Mouse (Mus musculus) neural tube, embryonic 12.5 days (tissue): ENCODE data around the gene Gbp9. TPM values are rescaled to one million over a fixed set of nuclear protein-coding genes. Genes with fewer than 3 reads are reported as not detected.
"Not testable (repeated sequence)": the region's sequence is repeated elsewhere in the genome, so short reads cannot be mapped to it uniquely, and the experiment has no call there.

Experiments
- ATAC-seq: fragments of 200-750 bp; cut with Nextera tagmentation; 2 replicates; pipeline ENCODE4 v1.8.0; 2017; ENCODE audit warnings: low read depth, mild to moderate bottlenecking, moderate TSS enrichment, moderate library complexity; ENCODE audit not compliant: low FRiP score
- H3K27ac ChIP-seq: fragments of 300-500 bp; sonication (generic); 2 replicates; pipeline ENCODE4 v1.5.1; 2016
- H3K27me3 ChIP-seq: fragments of 300-500 bp; sonication (generic); replicated peaks from 2 replicates; pipeline ENCODE4 v1.6.1; 2016; ENCODE audit warnings: mild to moderate bottlenecking
- H3K36me3 ChIP-seq: fragments of 300-500 bp; sonication (generic); 2 replicates; pipeline ENCODE4 v1.6.1; 2016; ENCODE audit warnings: mild to moderate bottlenecking
- H3K4me1 ChIP-seq: fragments of 300-500 bp; sonication (generic); 2 replicates; pipeline ENCODE4 v1.6.1; 2016
- H3K4me2 ChIP-seq: fragments of 300-500 bp; sonication (generic); replicated peaks from 2 replicates; pipeline ENCODE4 v1.6.1; 2016; ENCODE audit warnings: mild to moderate bottlenecking
- H3K4me3 ChIP-seq: fragments of 300-500 bp; sonication (generic); 2 replicates; pipeline ENCODE4 v1.5.1; 2016
- H3K9ac ChIP-seq: fragments of 300-500 bp; sonication (generic); 2 replicates; pipeline ENCODE4 v1.6.1; 2016; ENCODE audit warnings: mild to moderate bottlenecking
- H3K9me3 ChIP-seq: fragments of 300-500 bp; sonication (generic); 2 replicates; pipeline ENCODE4 v1.6.1; 2016; ENCODE audit warnings: mild to moderate bottlenecking
- WGBS: fragments of 180-500 bp; shearing (Covaris S2); methylation state at CpG from one replicate; pipeline ENCODE4 v1.1.7; 2016; 5-methylcytosine and 5-hydroxymethylcytosine counted together
- polyA plus RNA-seq: library from polyadenylated mRNA; unstranded; fragments of >200 nt; fragmentation: Nextera tagmentation; extraction: Ambion mirVana; gene quantifications from 2 replicates; pipeline ENCODE4 v1.2.1, GENCODE M21; 2016

Gbp9 gene
- polyA plus RNA-seq: 0.84 and 1.0 TPM in 2 replicates

DNA sequence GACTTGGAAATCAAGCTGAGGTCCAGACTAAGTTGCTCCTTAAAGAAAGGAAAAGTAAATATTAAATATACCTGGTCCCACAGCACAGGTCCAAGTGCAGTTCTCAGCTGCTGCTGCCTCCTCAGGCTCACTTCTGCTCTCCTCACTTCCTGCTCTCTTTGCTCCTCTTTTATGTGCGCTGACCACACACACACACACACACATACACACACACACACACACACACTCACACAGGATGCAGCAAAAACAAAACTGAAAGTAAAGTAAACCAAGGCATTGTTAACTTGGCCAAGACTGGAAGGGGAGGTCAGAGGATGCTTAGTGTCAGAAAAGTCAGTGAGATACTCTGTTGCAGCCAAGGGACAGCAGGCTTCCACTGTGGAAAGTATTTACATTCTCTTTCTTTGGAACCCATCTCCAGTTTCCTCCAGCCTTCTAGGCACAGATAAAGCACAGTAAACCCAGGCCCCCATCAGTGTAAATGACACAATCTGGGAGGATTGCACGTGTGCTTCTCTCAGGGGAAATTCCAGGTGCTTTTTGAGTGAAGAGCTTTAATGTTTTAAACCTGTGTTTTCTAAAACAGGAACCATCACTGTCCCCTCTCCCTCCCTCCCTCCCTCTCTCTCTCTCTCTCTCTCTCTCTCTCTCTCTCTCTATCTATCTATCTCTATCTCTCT, at the start of gene Gbp9, which contains the start of the genes Gbp8 and Gbp4:
TSS of gene Gbp9 (minus strand) at position 131 of the 680 bp plus-strand sequence.
TSS of gene Gbp8 (minus strand) at position 132 of the 680 bp plus-strand sequence.
TSS of gene Gbp4 (minus strand) at position 178 of the 680 bp plus-strand sequence.
- not testable (repeated sequence) for H3K27me3 ChIP-seq, H3K4me2 ChIP-seq, H3K4me1 ChIP-seq, H3K9ac ChIP-seq, H3K36me3 ChIP-seq, ATAC-seq, H3K27ac ChIP-seq, H3K9me3 ChIP-seq, H3K4me3 ChIP-seq
- WGBS: 30% methylated on average over 2 of the region's 2 CpGs

DNA sequence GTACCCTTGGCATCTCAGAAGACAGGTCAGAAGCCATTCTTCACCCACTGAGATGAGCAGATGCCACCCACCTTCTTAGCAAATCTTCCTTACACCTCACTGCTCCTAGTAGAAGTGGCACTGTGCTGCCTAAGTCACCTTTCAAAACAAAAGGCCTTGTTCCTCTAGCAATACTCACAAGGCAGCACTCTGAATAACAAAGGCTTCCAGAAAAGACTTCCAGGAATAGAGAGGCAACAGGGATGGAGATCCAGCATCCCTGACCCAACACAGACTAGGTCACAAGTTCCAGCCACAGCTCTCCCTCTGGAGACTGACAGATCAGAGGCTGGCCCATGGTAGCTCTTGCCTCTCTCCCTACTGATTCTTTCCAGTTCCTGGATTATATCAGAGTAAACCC, 42.1 kb upstream of the Gbp9 start:
- Histone ChIP-seq H3K9me3 (no peaks in the 10 kb centered on the region), H3K27me3 (no peaks in the 10 kb centered on the region), H3K27ac (no peak overlapping the region), H3K9ac (no peak overlapping the region), H3K4me3 (no peak overlapping the region), H3K4me2 (no peak overlapping the region), H3K36me3 (no peaks in the 10 kb centered on the region), H3K4me1 (no peaks in the 10 kb centered on the region)
- no peak for ATAC-seq

DNA sequence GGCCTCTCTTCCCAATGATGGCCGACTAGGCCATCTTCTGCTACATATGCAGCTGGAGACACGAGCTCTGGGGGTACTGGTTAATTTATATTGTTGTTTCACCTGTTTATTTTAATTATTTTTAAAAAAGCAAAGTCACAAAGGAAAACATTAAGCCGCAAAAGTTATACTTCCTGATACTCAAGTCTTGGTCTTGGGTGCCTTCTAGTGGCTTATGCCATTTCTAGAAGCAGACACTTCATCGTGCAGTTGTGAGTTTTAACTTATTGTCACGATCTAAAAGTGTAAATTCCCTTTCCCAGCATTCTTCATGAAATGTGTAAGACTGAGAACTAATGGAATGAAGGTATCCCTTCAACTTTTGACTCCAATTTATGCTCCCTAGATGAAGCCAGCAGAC, 17.2 kb upstream of the Gbp9 start:
- Histone ChIP-seq H3K36me3 (no peaks in the 10 kb centered on the region), H3K4me1 (no peaks in the 10 kb centered on the region), H3K27ac (no peak overlapping the region), H3K9me3 (no peaks in the 10 kb centered on the region), H3K9ac (no peak overlapping the region), H3K27me3 (no peaks in the 10 kb centered on the region), H3K4me2 (no peak overlapping the region), H3K4me3 (no peak overlapping the region)
- ATAC-seq: no peak
- 86% methylated on average over 5 of the region's 5 CpGs for WGBS

DNA sequence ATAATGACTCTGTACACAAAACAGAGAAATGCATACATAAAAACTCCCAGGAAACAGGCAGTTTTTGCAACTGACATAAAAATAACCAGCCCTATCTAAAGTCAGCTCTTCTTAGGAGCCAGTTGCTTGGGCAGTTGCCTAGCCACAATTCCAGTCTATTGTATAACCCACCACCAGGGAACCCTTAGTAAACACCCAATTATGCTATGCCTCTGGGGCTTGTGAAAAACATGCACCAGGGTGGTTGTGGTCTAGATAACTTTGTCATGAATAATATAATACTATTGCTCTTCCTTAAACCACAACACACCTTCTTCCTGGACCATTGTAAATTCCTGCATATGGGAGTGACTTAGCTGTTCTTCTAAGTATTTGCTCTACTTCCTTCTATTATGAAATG, 14.7 kb upstream of the Gbp9 start:
- Histone ChIP-seq H3K9me3 (no peaks in the 10 kb centered on the region), H3K4me3 (no peak overlapping the region), H3K36me3 (no peaks in the 10 kb centered on the region), H3K4me1 (no peaks in the 10 kb centered on the region), H3K9ac (no peak overlapping the region), H3K27ac (no peak overlapping the region), H3K27me3 (no peaks in the 10 kb centered on the region), H3K4me2 (no peak overlapping the region)
- ATAC-seq: no peak

DNA sequence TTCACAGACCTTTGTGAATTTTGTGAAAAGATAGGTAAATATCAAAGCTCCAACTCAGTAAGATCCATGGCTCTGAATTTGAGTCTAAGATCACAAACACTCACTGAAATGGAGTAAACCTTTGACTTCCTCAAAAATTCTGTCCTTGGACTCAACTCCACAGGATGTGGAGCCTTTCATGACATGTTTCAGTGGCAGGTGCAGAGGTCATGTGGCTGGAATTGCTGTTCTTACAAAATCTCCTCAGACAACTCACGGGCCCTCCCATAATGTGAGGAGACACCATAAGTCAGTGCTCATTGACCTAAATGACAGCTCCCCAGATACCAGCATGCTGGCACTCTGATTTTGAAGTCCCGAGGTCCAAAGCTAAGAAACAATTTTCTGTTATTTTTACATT, 8.7 kb upstream of the Gbp9 start:
- not testable (repeated sequence) for H3K9me3 ChIP-seq, H3K4me3 ChIP-seq, H3K27ac ChIP-seq, H3K27me3 ChIP-seq, H3K9ac ChIP-seq, ATAC-seq, H3K4me2 ChIP-seq, H3K4me1 ChIP-seq, H3K36me3 ChIP-seq
- 68% methylated on average over 2 of the region's 2 CpGs for WGBS

DNA sequence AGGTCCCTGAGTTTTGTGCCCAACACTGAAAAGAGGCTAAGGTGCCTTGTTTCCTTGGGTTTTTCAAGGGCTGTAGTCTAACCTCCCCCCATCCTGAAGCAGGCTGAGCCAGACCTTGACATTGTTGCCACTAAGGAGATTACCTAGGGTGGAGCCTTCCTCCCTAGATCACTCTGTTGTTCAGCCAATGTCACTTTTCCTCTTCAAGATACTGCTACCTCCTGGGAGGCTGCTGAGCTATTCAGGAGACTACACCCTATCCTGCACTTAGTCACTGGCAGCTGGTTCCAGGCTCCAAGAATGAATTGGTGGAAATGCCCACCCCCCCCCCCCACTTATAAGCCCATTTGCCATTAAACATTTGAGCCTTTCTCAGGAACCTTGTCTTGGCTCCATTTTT, 7.1 kb upstream of the Gbp9 start:
- ATAC-seq: no peak
- Histone ChIP-seq H3K36me3 (no peaks in the 10 kb centered on the region), H3K27ac (no peak overlapping the region), H3K27me3 (no peaks in the 10 kb centered on the region), H3K4me1 (no peaks in the 10 kb centered on the region), H3K9ac (no peak overlapping the region), H3K9me3 (no peaks in the 10 kb centered on the region), H3K4me2 (no peak overlapping the region), H3K4me3 (no peak overlapping the region)

DNA sequence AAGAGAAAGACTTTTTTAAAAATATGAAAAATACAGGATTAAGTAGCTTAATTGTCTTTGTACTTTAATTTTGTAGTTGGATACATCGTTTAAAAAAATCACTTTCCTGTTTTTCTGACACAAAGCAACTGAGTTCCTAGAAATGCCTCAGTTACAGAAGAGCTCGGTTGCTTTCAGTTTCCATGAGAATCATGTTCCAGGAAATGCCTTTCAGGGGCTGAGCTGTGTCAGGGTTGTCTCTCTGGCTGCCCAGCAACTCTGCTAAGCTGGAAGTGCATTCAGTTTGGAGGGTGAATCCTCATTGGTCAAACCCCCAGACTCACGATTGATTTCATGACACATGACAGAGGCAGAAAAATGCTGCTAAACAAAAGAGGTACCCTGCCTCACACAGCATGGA, 6.4 kb upstream of the Gbp9 start:
- 68% methylated on average over 3 of the region's 3 CpGs for WGBS
- not testable (repeated sequence) for H3K4me1 ChIP-seq, ATAC-seq, H3K27ac ChIP-seq, H3K9ac ChIP-seq, H3K27me3 ChIP-seq, H3K4me3 ChIP-seq, H3K4me2 ChIP-seq, H3K36me3 ChIP-seq, H3K9me3 ChIP-seq

DNA sequence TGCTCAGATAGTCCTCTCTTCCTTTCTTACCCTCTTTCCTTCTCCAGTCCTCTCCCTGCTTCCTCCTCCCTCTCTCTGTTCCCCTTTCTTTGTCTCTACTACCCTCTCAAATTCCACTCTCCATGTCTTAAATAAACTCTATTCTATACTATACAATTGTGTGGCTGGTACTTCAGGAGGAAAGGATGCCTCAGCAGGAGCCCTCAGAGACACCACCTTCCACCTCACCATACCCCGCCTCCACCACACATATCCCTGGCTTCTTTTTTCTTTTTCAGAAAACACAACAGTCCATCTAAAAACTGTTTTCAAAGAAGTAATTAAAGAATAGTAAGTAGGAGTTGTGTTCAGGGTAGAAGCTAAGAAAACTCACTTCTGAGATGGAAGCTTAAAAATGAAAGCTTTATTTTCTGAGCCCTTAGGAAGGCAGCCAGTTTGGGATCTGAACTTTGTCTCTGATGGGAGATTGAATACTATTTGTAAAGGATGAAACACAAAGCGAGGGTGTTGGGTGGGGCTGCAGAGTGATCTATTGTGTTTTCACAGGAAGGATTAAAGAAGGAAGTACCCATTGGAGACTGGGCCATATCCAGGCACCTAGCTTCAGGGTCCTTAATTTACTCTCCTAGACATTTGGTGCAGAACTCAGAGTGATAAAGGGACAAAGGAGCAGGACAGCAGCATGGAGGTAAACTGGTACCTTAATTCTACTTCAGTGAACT, 911 bp upstream of the Gbp9 start:
- not testable (repeated sequence) for H3K4me1 ChIP-seq, H3K9me3 ChIP-seq, H3K4me2 ChIP-seq, H3K27me3 ChIP-seq, H3K4me3 ChIP-seq, H3K9ac ChIP-seq, H3K27ac ChIP-seq, H3K36me3 ChIP-seq, ATAC-seq
- WGBS: 58% methylated on average over 2 of the region's 2 CpGs

DNA sequence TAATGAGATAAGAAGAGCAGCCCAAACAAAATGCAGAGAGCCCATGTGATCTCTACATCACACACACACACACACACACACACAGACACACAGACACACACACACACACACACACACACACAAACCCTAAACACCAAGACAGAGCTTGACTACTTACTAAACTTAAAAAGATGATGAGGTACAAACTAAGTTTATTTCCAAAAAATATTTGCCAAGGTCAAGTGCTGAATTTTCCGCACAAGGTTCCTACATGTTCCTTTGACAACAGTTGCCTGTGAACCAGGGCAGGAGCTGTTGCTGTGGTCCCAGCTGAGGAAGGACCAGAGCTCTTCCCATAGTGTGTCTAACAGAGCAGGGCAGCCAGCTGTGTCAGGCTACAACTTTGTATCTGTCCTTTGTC, 433 bp downstream of the Gbp9 start:
- Histone ChIP-seq H3K27me3 (no peaks in the 10 kb centered on the region), H3K4me1 (no peaks in the 10 kb centered on the region), H3K4me3 (no peak overlapping the region), H3K9ac (no peak overlapping the region), H3K9me3 (no peaks in the 10 kb centered on the region), H3K4me2 (no peak overlapping the region), H3K27ac (no peak overlapping the region), H3K36me3 (no peaks in the 10 kb centered on the region)
- 94% methylated on average over 1 of the region's 1 CpGs for WGBS
- ATAC-seq: no peak

DNA sequence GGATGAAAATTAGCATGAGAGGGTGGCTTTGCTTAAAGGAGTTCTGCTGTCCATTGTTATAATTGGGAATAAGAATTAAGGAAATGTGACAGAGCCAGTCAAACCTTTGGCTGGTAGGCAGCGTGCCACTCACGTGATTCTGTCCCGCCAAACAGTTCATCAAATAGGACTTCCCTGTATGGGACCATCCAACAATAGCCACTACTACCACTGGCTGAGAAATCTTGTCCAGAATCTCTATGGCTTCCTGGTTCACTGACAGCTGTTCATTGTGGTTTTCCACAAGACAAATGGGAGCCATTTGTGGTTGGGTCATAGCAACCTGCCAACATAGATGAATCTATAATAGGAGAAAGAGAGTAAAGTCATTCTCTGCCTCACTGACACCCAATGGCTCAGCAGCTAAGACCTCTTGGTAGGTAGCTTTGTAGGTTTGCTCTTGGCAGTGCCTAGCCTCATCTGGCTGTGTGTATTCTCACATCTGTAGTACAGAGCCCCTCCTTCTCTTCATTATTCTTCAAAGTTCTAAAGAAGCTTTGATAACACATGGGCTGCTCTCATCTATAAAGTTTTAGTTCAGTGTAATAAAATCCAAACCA, 2.5 kb downstream of the Gbp9 start:
- not testable (repeated sequence) for H3K27ac ChIP-seq, H3K9me3 ChIP-seq, H3K4me1 ChIP-seq, H3K27me3 ChIP-seq, ATAC-seq, H3K4me3 ChIP-seq, H3K36me3 ChIP-seq, H3K9ac ChIP-seq, H3K4me2 ChIP-seq
- 80% methylated on average over 3 of the region's 3 CpGs for WGBS

DNA sequence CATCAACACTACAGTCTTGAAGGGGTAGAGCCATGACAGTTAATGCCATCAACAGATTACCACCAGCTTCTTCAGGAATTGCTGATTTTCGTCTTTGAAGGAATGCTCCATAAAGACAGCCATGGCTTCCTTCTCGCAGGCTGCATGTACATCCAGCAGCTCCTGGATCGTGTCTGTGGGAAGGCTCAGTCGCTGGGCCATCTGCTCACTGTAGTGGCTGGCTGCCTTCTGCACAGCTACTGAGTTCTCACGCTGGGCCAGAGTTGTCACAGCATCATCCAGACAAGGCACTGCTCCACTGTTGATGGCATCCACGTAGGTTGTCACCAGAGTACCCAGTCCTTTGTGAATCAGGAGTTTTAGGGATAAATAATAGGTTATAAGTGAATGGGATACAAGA, 17.6 kb downstream of the Gbp9 start:
- not testable (repeated sequence) for H3K4me3 ChIP-seq
- WGBS: 85% methylated on average over 6 of the region's 6 CpGs

DNA sequence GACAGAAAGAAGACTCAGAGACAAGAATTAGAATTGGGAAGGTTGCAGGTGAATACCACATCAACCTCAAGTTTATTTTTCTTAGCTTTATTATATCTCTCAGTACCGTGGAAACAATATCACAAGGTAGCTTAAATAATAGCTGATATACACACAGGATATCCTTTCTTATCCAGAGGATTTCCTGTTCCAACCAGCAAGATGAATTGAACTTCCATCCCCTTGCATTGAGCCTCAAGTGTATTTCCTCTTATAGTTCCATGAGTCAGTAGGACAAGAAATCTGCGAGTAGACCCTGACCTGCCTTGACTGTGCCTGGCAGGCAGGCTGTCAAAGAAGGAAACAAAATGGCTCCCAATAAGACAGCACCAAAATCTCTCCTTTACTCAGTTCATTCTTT, 23.6 kb downstream of the Gbp9 start:
- Histone ChIP-seq H3K27me3 (no peaks in the 10 kb centered on the region), H3K36me3 (no peaks in the 10 kb centered on the region), H3K9me3 (no peaks in the 10 kb centered on the region), H3K4me2 (no peak overlapping the region), H3K4me1 (no peaks in the 10 kb centered on the region), H3K27ac (no peak overlapping the region), H3K9ac (no peak overlapping the region), H3K4me3 (no peak overlapping the region)
- ATAC-seq: no peak
- 86% methylated on average over 2 of the region's 2 CpGs for WGBS

More for the DNA sequence above, 17.6 kb downstream of the Gbp9 start:
- ATAC-seq, H3K4me1 ChIP-seq, H3K4me2 ChIP-seq, H3K27me3 ChIP-seq, H3K9me3 ChIP-seq, H3K9ac ChIP-seq, H3K27ac ChIP-seq, H3K36me3 ChIP-seq: not testable (repeated sequence)

DNA sequence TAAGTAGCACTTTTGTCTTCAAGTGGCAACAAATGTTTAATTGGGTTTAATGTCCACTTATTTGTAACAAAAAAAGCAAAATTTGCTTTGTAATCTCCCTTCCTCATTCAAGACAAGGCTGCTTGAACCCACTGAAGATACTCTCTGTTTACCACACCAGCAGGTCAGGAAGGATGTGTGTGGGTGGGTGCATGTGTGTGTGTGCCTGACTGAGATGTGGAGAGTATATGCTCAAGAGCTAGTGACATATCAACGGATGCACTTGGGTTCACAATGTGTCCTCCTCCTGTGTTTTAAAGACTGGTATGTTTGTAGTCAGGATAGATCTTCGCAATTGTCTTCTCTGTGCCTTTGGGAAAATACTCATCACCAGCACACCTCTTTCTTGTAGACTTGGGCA, 24.6 kb downstream of the Gbp9 start:
- H3K4me2 ChIP-seq: no peak overlapping the region
- H3K27me3 ChIP-seq: no peaks in the 10 kb centered on the region
- no peaks in the 10 kb centered on the region for H3K9me3 ChIP-seq
- H3K9ac ChIP-seq: no peak overlapping the region
- H3K36me3 ChIP-seq: no peaks in the 10 kb centered on the region
- no peaks in the 10 kb centered on the region for H3K4me1 ChIP-seq
- no peak for ATAC-seq
- no peak overlapping the region for H3K27ac ChIP-seq
- 93% methylated on average over 2 of the region's 2 CpGs for WGBS
- H3K4me3 ChIP-seq: no peak overlapping the region
